Mouse (Mus musculus): ENCODE measurements around the gene Iqgap2. TPM values are rescaled to one million over a fixed set of nuclear protein-coding genes. Genes with fewer than 3 reads are reported as not detected.

Gene Iqgap2
- polyA plus RNA-seq, 1 experiment from 2014 or later: 12.6 TPM

DNA sequence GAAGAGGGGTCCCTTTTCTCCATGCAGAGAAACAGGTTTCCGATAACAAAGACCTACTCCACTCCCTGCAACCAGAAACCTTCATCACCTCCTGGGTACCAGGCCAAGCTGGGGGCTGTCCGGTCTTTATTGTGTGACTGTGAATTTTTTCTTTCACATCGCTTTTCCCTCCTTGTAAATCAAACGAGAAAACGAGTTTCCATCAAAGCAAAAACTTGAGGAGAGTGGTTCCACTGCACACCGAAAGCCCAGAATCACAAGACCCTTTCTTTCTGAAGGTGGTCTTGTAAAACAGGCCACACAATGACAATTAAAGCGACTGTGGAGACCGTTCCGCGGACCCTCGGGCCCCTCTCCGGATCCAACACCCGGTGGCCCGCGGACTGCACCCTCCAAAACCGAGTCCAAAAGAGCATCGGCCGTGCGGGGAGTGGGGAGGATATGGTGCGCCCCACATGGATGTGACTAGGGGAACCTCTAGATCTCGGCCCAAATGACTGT is 274.0 kb downstream of the Iqgap2 start:
- peak overlapping the region; percentile 90 for H3K9ac ChIP-seq
- H3K27ac ChIP-seq: peak overlapping the region; percentile 77; the same call in 1 of the 2 replicates
- no peaks in the 10 kb centered on the region for H3K9me3 ChIP-seq
- H3K4me1 ChIP-seq: peaks cover 32% of the 10 kb centered on the region
- H3K27me3 ChIP-seq: no peaks in the 10 kb centered on the region
- peak overlapping the region; percentile 75 for H3K4me3 ChIP-seq
- WGBS: under 1% methylated on average over 21 of the region's 21 CpGs
- peak overlapping the region; percentile 75 for H3K4me2 ChIP-seq (replicated peaks)
- 0 out of 2 replicates have a peak, but pooled peaks cover 6% of the 10 kb centered on the region for H3K36me3 ChIP-seq
- ATAC-seq (ENCODE audit: low FRiP score, low read depth): peak; percentile 45

DNA sequence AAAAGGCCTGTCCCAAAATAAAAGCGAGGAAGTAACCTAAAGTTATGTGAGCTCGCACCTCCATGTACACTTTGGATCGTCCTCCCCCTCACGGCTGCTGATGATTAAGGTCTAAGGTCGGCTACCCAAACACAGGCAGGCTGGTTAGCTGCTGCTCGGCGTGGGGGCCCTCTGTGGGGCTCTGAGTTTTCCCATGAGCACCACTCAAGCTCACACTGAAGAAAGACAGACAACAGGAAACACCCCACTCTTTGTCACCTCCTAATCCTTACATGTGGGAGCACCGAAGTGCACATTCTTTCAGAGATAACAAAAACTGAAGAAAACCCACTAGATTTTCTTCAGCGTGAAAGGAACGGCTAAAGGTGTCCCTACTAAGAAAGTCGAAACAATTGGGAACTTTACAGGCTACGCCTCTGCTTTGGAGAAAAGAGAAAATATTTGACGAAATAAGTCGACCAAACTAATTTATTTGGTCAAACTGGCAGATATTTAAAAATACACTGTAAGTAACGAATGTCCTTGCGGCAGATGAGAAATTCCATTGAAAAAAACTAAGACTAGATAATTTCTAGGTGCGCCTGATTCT is 274.5 kb downstream of the Iqgap2 start:
- Histone ChIP-seq H3K9me3 (no peaks in the 10 kb centered on the region), H3K27me3 (no peaks in the 10 kb centered on the region), H3K9ac (peak overlapping the region; percentile 90), H3K4me3 (peak overlapping the region; percentile 75), H3K27ac (peak overlapping the region; percentile 77; the same call in 1 of the 2 replicates), H3K36me3 (peaks cover 8% of the 10 kb centered on the region), H3K4me1 (peaks cover 32% of the 10 kb centered on the region), H3K4me2 (replicated peaks) (peak overlapping the region; percentile 75)
- no peak for ATAC-seq (ENCODE audit: low FRiP score, low read depth)
- 6% methylated on average over 17 of the region's 17 CpGs for whole genome bisulfite sequencing

DNA sequence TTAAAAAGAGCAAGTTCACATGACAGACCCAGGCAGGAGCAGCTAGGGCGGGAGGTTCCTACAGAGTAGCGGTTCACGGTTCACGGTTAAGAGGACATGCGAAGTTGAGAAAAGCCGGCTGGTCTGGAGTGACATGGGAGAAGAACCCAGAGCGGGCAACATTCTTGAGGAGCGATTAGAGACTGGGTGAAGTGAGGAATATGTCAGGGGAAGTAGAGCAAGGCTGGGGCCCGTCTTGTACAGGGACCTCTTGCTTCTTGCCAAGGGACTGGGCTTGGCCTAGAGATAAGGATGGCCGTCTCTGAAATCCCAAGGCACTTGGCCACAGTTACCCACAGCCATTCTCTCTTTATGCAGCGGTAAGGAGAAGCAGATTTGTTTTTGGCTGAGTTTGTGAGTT is 275.2 kb downstream of the Iqgap2 start:
- Histone ChIP-seq H3K4me1 (peaks cover 32% of the 10 kb centered on the region), H3K9me3 (no peaks in the 10 kb centered on the region), H3K4me3 (peak overlapping the region; percentile 75), H3K36me3 (peaks cover 15% of the 10 kb centered on the region), H3K27ac (peak overlapping the region; percentile 33; the same call in 1 of the 2 replicates), H3K9ac (peak overlapping the region; percentile 90), H3K4me2 (replicated peaks) (peak overlapping the region; percentile 75), H3K27me3 (no peaks in the 10 kb centered on the region)
- no peak for ATAC-seq (ENCODE audit: low FRiP score, low read depth)
- 47% methylated on average over 11 of the region's 11 CpGs for WGBS

DNA sequence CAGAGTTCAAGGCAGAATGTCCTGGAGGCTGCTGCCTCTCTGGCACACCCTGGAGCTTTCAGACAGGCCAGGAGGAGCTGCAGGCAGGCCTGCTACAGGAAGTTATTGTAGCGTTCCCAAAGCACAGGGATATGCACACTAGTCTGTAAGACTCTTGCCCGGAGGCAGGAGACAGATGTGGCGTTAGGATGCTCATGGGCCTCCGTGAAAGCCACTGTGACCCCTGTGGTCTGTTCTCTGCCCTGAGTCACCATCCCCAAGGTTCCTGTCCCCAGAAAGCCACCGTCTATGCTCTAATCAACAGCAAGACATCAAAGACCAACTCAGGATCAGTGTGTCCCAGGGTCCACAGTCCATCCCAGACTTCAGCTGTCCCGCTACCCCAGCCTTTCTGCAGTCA is 277.0 kb downstream of the Iqgap2 start:
- Histone ChIP-seq H3K9ac (0 out of 2 replicates have a peak overlapping the region, but pooled peaks have one; percentile 19), H3K27me3 (no peaks in the 10 kb centered on the region), H3K27ac (no peak overlapping the region), H3K4me3 (no peak overlapping the region), H3K9me3 (no peaks in the 10 kb centered on the region), H3K4me2 (replicated peaks) (peak overlapping the region; percentile 16; the same call in 1 of the 2 replicates), H3K4me1 (peaks cover 32% of the 10 kb centered on the region), H3K36me3 (peaks cover 29% of the 10 kb centered on the region)
- ATAC-seq (ENCODE audit: low FRiP score, low read depth): no peak
- WGBS: 62% methylated on average over 6 of the region's 6 CpGs

DNA sequence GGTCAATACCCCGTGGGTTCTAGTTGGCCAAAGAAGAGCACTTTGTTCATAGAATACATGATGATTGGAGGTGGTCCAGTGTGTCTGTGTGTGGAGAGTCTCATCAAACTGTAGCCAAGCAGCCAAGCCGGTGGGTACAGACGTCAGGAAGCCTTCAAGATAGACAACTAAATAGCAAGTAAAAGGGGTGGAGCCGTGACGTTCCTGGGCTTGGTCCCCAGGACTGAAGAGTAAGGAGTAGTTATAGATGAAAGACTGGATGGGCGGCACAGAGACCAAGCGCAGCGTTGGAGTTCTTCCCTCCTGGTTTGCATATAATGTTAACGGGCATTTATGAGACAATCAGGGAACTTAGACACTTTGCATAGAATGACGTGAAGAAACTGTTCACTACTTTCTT is 279.5 kb downstream of the Iqgap2 start:
- ATAC-seq (ENCODE audit: low FRiP score, low read depth): no peak
- Histone ChIP-seq H3K4me2 (replicated peaks) (no peak overlapping the region), H3K4me1 (peaks cover 31% of the 10 kb centered on the region), H3K36me3 (peaks cover 45% of the 10 kb centered on the region), H3K27ac (no peak overlapping the region), H3K4me3 (no peak overlapping the region), H3K9me3 (no peaks in the 10 kb centered on the region), H3K9ac (no peak overlapping the region), H3K27me3 (no peaks in the 10 kb centered on the region)
- 88% methylated on average over 10 of the region's 10 CpGs for WGBS

DNA sequence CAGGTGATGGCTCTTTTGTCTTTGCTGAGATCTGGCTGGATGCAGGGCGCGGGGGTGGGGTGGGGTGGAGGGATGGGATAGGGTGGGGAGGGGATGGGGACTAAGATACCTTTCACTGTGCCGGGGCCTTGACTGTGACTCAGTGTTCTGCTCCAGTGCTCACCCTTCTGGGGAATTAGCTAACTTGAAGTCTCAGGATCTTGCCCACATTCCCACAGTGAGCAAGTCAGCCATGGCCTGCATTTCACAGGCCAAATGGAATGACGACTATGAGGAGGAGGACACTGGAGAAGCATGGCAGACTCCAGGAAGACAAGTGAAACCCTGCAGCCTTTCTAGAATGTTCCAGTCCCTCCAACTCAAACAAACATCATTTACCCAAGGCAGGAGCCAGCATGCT is 280.0 kb downstream of the Iqgap2 start:
- H3K4me1 ChIP-seq: peaks cover 26% of the 10 kb centered on the region
- no peak overlapping the region for H3K9ac ChIP-seq
- WGBS: 91% methylated on average over 4 of the region's 4 CpGs
- no peak overlapping the region for H3K27ac ChIP-seq
- no peak overlapping the region for H3K4me3 ChIP-seq
- no peak for ATAC-seq (ENCODE audit: low FRiP score, low read depth)
- no peaks in the 10 kb centered on the region for H3K9me3 ChIP-seq
- no peak overlapping the region for H3K4me2 ChIP-seq (replicated peaks)
- no peaks in the 10 kb centered on the region for H3K27me3 ChIP-seq
- peaks cover 50% of the 10 kb centered on the region for H3K36me3 ChIP-seq

DNA sequence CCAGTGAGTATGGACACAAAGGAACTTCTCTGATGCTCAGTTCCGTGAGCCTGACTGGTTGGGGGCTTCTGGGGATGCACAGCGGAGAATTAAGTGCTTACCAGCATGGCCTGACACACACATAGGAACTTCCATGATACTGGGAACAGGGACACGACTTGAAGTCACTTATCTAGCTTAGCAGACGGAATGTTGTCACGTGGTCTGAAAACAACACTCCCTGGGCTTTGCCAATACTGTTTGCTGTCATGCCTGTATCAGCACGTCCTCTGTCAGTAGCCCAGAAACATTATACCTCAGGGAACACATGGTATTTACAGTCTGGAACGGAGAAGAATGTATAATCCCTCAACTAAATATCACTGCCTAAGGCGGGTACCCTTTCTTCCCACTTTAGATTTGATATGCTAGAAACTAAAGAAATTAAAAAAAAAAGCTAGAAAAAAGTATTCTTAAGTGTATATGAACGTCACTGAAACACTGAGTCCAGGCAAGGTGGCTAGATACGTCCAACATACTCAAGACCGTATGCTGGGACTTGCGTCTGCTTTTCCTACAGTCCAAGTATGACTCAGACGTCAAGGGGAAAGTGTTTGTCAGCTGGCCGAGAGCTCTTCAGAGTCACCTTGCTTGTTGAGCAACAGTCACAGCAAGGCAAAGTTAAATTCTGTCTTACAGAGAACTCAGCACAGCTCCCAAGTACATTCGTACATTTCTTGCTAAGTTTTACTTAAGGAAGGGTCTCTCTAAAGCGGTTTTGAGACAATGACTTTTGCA is 280.7 kb downstream of the Iqgap2 start:
- ATAC-seq (ENCODE audit: low FRiP score, low read depth): peak; percentile 55; the same call in 1 of the 2 replicates
- Histone ChIP-seq H3K4me1 (peaks cover 19% of the 10 kb centered on the region), H3K36me3 (peaks cover 56% of the 10 kb centered on the region), H3K9ac (no peak overlapping the region), H3K4me2 (replicated peaks) (no peak overlapping the region), H3K27me3 (no peaks in the 10 kb centered on the region), H3K27ac (no peak overlapping the region), H3K4me3 (no peak overlapping the region), H3K9me3 (no peaks in the 10 kb centered on the region)
- WGBS: 81% methylated on average over 16 of the region's 16 CpGs

DNA sequence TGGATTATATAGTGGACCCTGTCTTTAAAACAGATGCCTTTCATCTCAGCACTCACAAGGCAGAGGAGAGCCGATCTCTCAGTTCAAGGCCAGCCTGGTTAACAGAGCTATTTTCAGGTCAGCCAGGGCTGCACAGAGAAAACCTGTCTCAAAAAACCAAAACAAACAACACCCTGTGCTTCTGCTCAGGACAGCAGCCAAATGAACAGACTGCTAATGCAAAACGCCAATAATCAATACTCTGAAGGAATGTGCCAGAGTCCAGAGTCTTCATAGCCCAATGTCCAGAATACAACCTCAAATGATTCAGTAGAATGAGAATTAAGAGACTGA is 282.7 kb downstream of the Iqgap2 start:
- Histone ChIP-seq H3K4me3 (no peak overlapping the region), H3K9ac (no peak overlapping the region), H3K4me1 (peaks cover 3% of the 10 kb centered on the region; the same call in 1 of the 2 replicates), H3K27ac (no peak overlapping the region), H3K27me3 (no peaks in the 10 kb centered on the region), H3K36me3 (peaks cover 68% of the 10 kb centered on the region), H3K4me2 (replicated peaks) (no peak overlapping the region), H3K9me3 (no peaks in the 10 kb centered on the region)
- 87% methylated on average over 2 of the region's 2 CpGs for WGBS
- ATAC-seq (ENCODE audit: low FRiP score, low read depth): no peak

DNA sequence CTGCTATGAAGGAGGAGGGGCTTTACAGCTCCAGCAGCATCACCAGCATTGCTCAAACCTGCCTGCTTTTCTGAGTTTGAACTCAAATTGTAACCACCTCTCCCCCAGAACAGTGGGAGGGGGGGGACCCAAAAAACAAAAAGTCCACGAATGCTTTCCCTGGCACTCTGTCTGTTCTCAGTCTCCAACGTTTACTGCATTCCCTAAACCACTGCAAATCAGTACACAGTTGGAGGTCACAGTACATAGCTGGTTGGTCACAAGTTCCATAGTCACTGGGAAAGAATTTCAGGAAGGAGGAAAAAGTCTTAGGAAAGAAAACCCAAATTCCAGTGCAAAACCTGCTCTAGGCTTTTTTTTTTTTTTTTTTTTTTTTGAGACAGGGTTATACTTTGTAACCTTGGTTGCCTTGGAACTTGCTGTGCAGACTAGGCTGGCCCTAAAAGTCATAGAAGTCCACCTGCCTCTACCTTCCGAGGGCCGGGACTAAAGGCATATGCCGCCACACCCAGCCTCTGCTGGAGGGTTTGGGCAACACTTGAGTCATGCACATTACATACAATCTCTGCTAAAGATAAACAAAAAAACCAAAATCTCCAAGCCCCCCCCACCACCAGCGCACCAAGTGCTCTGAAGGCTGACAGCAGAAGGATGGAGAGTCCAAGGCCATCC is 283.2 kb downstream of the Iqgap2 start:
- H3K4me1 ChIP-seq: peaks cover 3% of the 10 kb centered on the region; the same call in 1 of the 2 replicates
- no peaks in the 10 kb centered on the region for H3K9me3 ChIP-seq
- no peak overlapping the region for H3K4me2 ChIP-seq (replicated peaks)
- no peak overlapping the region for H3K4me3 ChIP-seq
- ATAC-seq (ENCODE audit: low FRiP score, low read depth): no peak
- peaks cover 73% of the 10 kb centered on the region for H3K36me3 ChIP-seq
- H3K27me3 ChIP-seq: no peaks in the 10 kb centered on the region
- H3K9ac ChIP-seq: no peak overlapping the region
- no peak overlapping the region for H3K27ac ChIP-seq
- WGBS: 83% methylated on average over 6 of the region's 6 CpGs

DNA sequence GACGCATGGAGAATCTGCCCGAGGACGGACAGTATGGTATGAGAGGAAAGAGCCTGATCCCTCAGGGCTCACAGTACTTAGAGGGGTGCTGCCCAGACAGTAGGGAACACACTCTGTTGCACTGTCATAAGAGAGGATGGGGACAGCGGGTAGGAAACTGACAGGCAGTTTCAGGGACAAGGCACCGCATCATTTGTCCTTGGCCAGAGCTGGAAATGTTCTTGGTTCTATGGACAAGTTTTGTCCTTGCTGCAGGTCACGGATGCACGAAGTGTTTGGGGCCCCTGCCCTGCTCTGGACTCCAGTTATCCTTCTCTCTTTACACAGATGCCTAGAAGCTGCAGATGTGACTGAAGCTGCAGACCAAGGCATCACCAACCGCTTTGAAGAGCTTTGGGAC is 284.7 kb downstream of the Iqgap2 start:
- no peaks in the 10 kb centered on the region for H3K9me3 ChIP-seq
- ATAC-seq (ENCODE audit: low FRiP score, low read depth): no peak
- no peak overlapping the region for H3K4me2 ChIP-seq (replicated peaks)
- H3K36me3 ChIP-seq: peaks cover 83% of the 10 kb centered on the region
- no peaks in the 10 kb centered on the region for H3K4me1 ChIP-seq
- no peaks in the 10 kb centered on the region for H3K27me3 ChIP-seq
- H3K4me3 ChIP-seq: no peak overlapping the region
- H3K9ac ChIP-seq: no peak overlapping the region
- WGBS: 94% methylated on average over 8 of the region's 8 CpGs
- H3K27ac ChIP-seq: no peak overlapping the region

DNA sequence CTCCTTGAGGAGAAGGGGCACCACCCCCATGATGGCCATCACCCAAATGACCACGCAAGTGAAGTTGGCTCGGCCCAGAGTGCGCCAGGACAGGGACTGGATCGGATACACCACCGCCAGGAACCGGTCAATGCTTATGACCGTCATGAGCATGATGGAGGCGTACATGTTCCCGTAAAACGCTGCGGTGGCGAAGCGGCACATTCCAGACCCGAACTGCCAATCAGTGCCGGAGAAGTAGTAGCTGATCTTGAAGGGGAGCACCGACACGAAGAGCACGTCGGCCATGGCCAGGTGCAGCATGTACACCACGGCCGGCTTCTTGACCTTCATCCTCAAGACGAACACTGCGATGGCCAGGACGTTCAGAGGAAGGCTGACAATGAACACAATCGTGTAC is 287.4 kb downstream of the Iqgap2 start:
- Histone ChIP-seq H3K4me2 (replicated peaks) (no peak overlapping the region), H3K4me1 (no peaks in the 10 kb centered on the region), H3K9ac (no peak overlapping the region), H3K4me3 (no peak overlapping the region), H3K27ac (no peak overlapping the region), H3K9me3 (no peaks in the 10 kb centered on the region), H3K36me3 (peaks cover 75% of the 10 kb centered on the region), H3K27me3 (no peaks in the 10 kb centered on the region)
- ATAC-seq (ENCODE audit: low FRiP score, low read depth): no peak
- 97% methylated on average over 25 of the region's 25 CpGs for WGBS

DNA sequence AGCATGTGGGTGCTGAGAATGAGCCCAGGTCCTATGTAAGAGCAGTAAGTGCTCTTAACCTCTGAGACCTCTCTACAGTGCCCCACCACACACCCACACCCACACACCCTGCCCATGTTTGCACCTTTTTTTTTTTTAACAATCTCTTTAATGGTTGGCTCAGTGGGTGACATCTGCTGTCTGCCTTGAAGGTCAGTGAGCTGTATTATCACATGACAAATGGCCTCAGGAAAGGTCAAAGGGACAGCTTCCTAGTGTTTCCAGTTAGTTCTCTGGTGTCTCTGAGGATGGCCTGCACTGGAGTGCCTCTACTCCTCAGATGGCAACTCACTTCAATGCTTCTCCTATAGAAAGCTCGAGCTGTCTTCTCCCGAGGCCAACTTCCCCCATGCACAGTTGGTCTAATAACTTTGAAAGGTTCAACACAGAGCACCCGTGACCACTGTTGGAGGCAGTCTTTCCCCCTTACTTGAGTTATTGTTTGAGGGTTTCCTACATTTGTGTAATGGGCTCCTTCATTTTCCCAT is 291.8 kb downstream of the Iqgap2 start:
- Histone ChIP-seq H3K9ac (no peak overlapping the region), H3K27ac (no peak overlapping the region), H3K4me1 (no peaks in the 10 kb centered on the region), H3K4me3 (no peak overlapping the region), H3K36me3 (peaks cover 41% of the 10 kb centered on the region), H3K4me2 (replicated peaks) (no peak overlapping the region), H3K9me3 (no peaks in the 10 kb centered on the region), H3K27me3 (no peaks in the 10 kb centered on the region)
- ATAC-seq (ENCODE audit: low FRiP score, low read depth): no peak
- 68% methylated on average over 3 of the region's 3 CpGs for WGBS

Measured in limb, embryonic 13.5 days (tissue).